Mouse (Mus musculus) natural killer cell, adult 2 months (primary cell): ENCODE measurements around the gene Scgb1b18.
"Not testable (repeated sequence)": the region's sequence is repeated elsewhere in the genome, so short reads cannot be mapped to it uniquely, and the experiment has no call there.

ENCODE experiments used
- DNase-seq, 2 experiments: peaks; one replicate each; pipeline ENCODE4 v3.0.0; 2022; ENCODE audit warnings: low spot score in 2 of 2

Gene Scgb1b18

DNA sequence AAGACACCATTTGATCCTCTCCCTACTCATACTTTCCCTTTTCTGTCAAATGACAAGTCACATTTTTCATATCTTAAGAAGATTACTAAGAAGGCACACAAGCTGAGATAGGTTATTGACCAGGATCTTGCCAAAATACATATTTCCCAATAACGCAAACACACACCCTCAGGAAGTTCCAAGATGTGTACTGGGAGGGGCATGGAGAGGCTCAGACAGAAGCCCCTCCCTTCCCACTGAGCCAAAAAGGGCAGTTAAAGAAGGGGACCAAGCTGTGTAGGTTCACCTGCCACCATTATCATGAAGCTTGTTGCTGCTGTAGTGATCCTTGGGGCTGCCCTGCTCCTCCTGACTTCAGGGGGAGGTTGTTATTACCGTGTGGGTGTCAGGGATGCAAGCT is at the start of gene Scgb1b18:
TSS of gene Scgb1b18 (plus strand) at position 301 of the 400 bp plus-strand sequence.
- not testable (repeated sequence) for DNase-seq

DNA sequence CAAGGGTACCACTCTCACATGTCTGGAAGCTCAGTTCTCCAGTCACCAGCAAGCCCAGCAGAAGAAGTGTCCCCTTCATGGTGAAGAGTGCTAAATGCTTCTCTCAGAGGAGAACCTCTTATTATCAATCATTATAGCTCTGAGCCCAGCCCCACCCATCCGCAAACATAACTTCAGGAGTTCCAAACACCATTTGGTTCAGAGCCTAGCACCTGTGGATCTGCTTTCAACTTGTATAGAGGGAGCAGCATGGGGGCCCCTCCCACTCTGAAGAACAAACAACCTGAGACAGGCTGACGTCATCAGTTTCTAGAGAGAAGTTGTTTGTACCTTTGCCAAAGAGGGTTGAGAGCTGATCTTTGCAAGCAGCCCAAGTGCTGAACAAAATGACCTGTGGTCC is 11.6 kb upstream of the Scgb1b18 start, which contains the start of gene Scgb2b18:
TSS of gene Scgb2b18 (minus strand) at position 101 of the 400 bp plus-strand sequence.
- not testable (repeated sequence) for DNase-seq
